Mouse (Mus musculus): ENCODE results near the gene Trim2.

GRCm38 (mm10) chr3:84189629-84190173 is 117.0 kb downstream of the Trim2 start:
- TF ChIP-seq CTCF (conservative IDR thresholded peaks at IDR 0.05 in 1 of 2, IDR thresholded peaks at IDR 0.05 in 1 of 2; ENCODE audit: low read depth in 2 of 2, low read length in 2 of 2) (no peak), RAD21 (IDR thresholded peaks at IDR 0.05; ENCODE audit: low read depth, low read length) (no peak), ZKSCAN1 (IDR thresholded peaks at IDR 0.05; ENCODE audit: borderline replicate concordance, low read depth, low read length) (no peak), ETS1 (conservative IDR thresholded peaks at IDR 0.05; ENCODE audit: low read depth, low read length) (no peak)

All from CH12.LX (cell line).